Mouse (Mus musculus): ENCODE data around the gene Egfr. TPM values are rescaled to one million over a fixed set of nuclear protein-coding genes. Genes with fewer than 3 reads are reported as not detected.

Gene Egfr
- polyA plus RNA-seq, 1 experiment from 2014 or later: 1.7 TPM

- no peaks in the 10 kb centered on the region for H3K9me3 ChIP-seq
- no peaks in the 10 kb centered on the region for H3K27me3 ChIP-seq
- no peak overlapping the region for H3K9ac ChIP-seq (replicated peaks)
- 71% methylated on average over 12 of the region's 12 CpGs for WGBS
- no peak for ATAC-seq
- H3K4me3 ChIP-seq (replicated peaks): no peak overlapping the region
- H3K4me2 ChIP-seq (replicated peaks): no peak overlapping the region
- H3K36me3 ChIP-seq: no peaks in the 10 kb centered on the region
- H3K27ac ChIP-seq: no peak overlapping the region
- H3K4me1 ChIP-seq (replicated peaks): no peaks in the 10 kb centered on the region
Observed at GRCm38 (mm10) chr11:16843889-16844568, 92.0 kb downstream of the Egfr start.

GRCm38 (mm10) chr11:16848881-16849280 is 96.9 kb downstream of the Egfr start:
- no peak for ATAC-seq
- no peak overlapping the region for H3K27ac ChIP-seq
- H3K4me1 ChIP-seq (replicated peaks): no peaks in the 10 kb centered on the region
- no peak overlapping the region for H3K9ac ChIP-seq (replicated peaks)
- H3K27me3 ChIP-seq: no peaks in the 10 kb centered on the region
- H3K4me2 ChIP-seq (replicated peaks): no peak overlapping the region
- no peaks in the 10 kb centered on the region for H3K36me3 ChIP-seq
- H3K4me3 ChIP-seq (replicated peaks): no peak overlapping the region
- 47% methylated on average over 6 of the region's 6 CpGs for WGBS
- H3K9me3 ChIP-seq: no peaks in the 10 kb centered on the region

DNA sequence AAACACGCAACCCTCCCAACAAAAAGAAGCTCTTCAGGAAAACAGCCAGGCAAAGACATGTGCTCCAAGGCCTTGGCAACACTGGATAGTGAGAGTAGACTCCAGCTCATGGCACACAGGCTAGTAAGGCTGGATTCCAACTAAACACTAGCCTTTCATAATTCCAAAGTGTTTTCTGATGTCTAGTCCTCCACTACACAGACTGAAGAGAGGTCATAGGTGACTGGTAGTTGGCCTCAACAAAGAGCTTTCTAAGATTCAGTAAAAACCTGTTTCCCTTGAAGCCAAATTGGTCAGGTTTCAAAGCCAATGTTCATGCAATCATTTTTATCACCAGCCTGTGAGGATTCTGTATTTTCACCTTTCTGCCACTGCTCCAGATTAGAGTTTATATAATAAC is 99.4 kb downstream of the Egfr start:
- no peaks in the 10 kb centered on the region for H3K9me3 ChIP-seq
- ATAC-seq: no peak
- WGBS: 83% methylated on average over 1 of the region's 1 CpGs
- H3K4me1 ChIP-seq (replicated peaks): no peaks in the 10 kb centered on the region
- no peaks in the 10 kb centered on the region for H3K36me3 ChIP-seq
- no peaks in the 10 kb centered on the region for H3K27me3 ChIP-seq
- no peak overlapping the region for H3K4me2 ChIP-seq (replicated peaks)
- H3K27ac ChIP-seq: no peak overlapping the region
- no peak overlapping the region for H3K9ac ChIP-seq (replicated peaks)
- no peak overlapping the region for H3K4me3 ChIP-seq (replicated peaks)

DNA sequence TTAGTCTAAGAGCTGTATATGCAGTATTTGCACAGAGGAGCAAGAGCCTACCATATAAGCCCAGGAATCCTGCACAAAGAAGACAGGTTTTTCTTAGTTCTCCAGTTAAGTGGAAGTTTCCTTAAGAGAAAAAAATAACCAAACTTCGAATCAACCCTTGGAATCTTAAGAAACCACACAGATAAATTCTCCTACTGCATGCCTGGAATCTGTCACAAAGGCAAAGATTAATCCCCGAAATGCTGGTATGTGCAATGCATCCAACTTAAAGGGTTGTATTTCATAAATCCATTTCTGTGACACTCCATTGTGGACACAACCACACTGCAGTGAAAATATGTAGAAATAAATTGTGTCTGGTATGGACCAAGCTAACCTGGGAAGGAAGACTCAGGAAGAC is 102.1 kb downstream of the Egfr start:
- Histone ChIP-seq H3K9ac (replicated peaks) (no peak overlapping the region), H3K27me3 (no peaks in the 10 kb centered on the region), H3K4me1 (replicated peaks) (no peaks in the 10 kb centered on the region), H3K4me3 (replicated peaks) (no peak overlapping the region), H3K4me2 (replicated peaks) (no peak overlapping the region), H3K9me3 (no peaks in the 10 kb centered on the region), H3K36me3 (no peaks in the 10 kb centered on the region), H3K27ac (no peak overlapping the region)
- whole genome bisulfite sequencing: 74% methylated on average over 2 of the region's 2 CpGs
- no peak for ATAC-seq

GRCm38 (mm10) chr11:16857346-16857745 is 105.3 kb downstream of the Egfr start:
- Histone ChIP-seq H3K4me1 (replicated peaks) (no peaks in the 10 kb centered on the region), H3K4me2 (replicated peaks) (no peak overlapping the region), H3K4me3 (replicated peaks) (no peak overlapping the region), H3K27me3 (no peaks in the 10 kb centered on the region), H3K9me3 (no peaks in the 10 kb centered on the region), H3K27ac (no peak overlapping the region), H3K9ac (replicated peaks) (no peak overlapping the region), H3K36me3 (no peaks in the 10 kb centered on the region)
- ATAC-seq: no peak
- WGBS: 89% methylated on average over 2 of the region's 2 CpGs

- Histone ChIP-seq H3K27me3 (no peaks in the 10 kb centered on the region), H3K27ac (no peak overlapping the region), H3K9ac (replicated peaks) (no peak overlapping the region), H3K4me3 (replicated peaks) (no peak overlapping the region), H3K9me3 (no peaks in the 10 kb centered on the region), H3K36me3 (no peaks in the 10 kb centered on the region), H3K4me2 (replicated peaks) (no peak overlapping the region), H3K4me1 (replicated peaks) (no peaks in the 10 kb centered on the region)
- WGBS: 81% methylated on average over 6 of the region's 6 CpGs
- no peak for ATAC-seq
Observed at GRCm38 (mm10) chr11:16861037-16861436, 109.0 kb downstream of the Egfr start.

GRCm38 (mm10) chr11:16863547-16863946 is 111.5 kb downstream of the Egfr start:
- ATAC-seq: no peak
- Histone ChIP-seq H3K36me3 (no peaks in the 10 kb centered on the region), H3K4me3 (replicated peaks) (no peak overlapping the region), H3K4me2 (replicated peaks) (no peak overlapping the region), H3K9ac (replicated peaks) (no peak overlapping the region), H3K9me3 (no peaks in the 10 kb centered on the region), H3K4me1 (replicated peaks) (no peaks in the 10 kb centered on the region), H3K27ac (no peak overlapping the region), H3K27me3 (no peaks in the 10 kb centered on the region)

DNA sequence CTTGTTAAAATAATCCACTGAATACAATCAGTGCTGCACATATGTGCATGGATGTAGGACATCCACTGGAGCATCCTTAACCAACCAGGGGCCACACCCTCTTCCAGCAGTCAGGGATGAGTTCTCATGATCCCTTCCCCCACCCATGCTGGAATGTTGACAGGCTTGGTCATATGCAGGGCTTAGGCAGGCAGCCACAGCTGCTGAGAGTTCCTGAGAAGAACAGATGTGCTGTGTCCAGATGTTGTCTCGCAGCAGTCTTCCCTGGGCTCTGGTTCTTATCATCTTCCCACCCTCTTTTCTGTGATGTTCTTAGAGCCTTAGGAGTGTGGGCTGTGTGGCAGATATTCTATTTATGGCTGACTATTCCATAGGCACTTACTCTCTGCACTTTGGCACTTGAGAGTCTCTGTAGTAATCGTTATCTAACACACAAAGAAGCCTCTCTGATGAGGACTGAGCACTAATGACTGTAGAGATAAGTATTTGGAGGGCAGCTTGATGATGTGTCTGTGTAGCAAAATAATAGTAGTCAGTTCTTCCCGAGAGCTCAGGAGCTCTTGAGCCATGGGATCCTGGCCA is 113.1 kb downstream of the Egfr start:
- no peak for ATAC-seq
- Histone ChIP-seq H3K9me3 (no peaks in the 10 kb centered on the region), H3K27ac (no peak overlapping the region), H3K4me2 (replicated peaks) (no peak overlapping the region), H3K36me3 (no peaks in the 10 kb centered on the region), H3K27me3 (no peaks in the 10 kb centered on the region), H3K4me1 (replicated peaks) (no peaks in the 10 kb centered on the region), H3K9ac (replicated peaks) (no peak overlapping the region), H3K4me3 (replicated peaks) (no peak overlapping the region)
- WGBS: 77% methylated on average over 3 of the region's 3 CpGs

DNA sequence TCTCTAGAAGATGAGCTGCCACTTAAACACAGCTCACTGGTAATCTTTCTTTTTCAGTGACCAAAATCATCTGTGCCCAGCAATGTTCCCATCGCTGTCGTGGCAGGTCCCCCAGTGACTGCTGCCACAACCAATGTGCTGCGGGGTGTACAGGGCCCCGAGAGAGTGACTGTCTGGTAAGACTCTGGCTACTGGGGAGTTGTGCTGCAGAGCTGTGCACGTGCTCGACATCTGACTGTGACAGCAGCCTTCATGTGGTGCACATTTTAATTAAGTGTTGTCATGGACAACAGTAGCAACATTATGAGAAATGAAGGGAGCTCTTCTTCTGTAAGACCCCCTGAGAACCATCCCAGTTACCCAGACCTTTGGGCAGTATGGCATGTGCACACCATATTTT is 116.0 kb downstream of the Egfr start:
- H3K36me3 ChIP-seq: no peaks in the 10 kb centered on the region
- WGBS: 53% methylated on average over 6 of the region's 6 CpGs
- no peaks in the 10 kb centered on the region for H3K9me3 ChIP-seq
- no peaks in the 10 kb centered on the region for H3K4me1 ChIP-seq (replicated peaks)
- no peak overlapping the region for H3K4me3 ChIP-seq (replicated peaks)
- no peak overlapping the region for H3K4me2 ChIP-seq (replicated peaks)
- H3K27ac ChIP-seq: no peak overlapping the region
- ATAC-seq: peak; percentile 75
- no peak overlapping the region for H3K9ac ChIP-seq (replicated peaks)
- no peaks in the 10 kb centered on the region for H3K27me3 ChIP-seq

- ATAC-seq: no peak
- Histone ChIP-seq H3K9me3 (no peaks in the 10 kb centered on the region), H3K27ac (no peak overlapping the region), H3K4me3 (replicated peaks) (no peak overlapping the region), H3K36me3 (no peaks in the 10 kb centered on the region), H3K4me1 (replicated peaks) (no peaks in the 10 kb centered on the region), H3K27me3 (no peaks in the 10 kb centered on the region), H3K9ac (replicated peaks) (no peak overlapping the region), H3K4me2 (replicated peaks) (no peak overlapping the region)
- 46% methylated on average over 2 of the region's 2 CpGs for WGBS
Observed at GRCm38 (mm10) chr11:16869506-16869905, 117.5 kb downstream of the Egfr start.

DNA sequence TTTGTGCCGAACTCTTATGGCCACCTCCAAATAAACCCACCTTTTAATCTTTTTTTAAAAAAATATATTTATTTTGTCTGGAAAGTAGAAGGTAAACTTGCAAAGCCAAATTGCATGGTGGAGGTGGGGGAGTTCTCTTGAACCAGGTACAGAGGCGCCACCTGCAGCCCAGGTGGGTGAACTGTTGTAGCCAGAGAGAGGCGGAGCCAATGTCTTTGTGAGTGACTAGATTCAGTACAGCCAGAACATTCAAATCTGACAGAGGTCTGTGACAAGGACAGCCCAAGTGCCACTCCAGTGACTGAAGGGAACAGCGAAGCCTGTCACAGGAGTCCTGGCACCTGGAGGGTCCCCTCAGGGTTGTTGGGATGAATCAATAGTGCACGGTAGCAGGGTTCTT is 119.1 kb downstream of the Egfr start:
- no peak overlapping the region for H3K4me3 ChIP-seq (replicated peaks)
- WGBS: 68% methylated on average over 5 of the region's 5 CpGs
- ATAC-seq: 0 out of 2 replicates have a peak, but pooled peaks have one; percentile 34

DNA sequence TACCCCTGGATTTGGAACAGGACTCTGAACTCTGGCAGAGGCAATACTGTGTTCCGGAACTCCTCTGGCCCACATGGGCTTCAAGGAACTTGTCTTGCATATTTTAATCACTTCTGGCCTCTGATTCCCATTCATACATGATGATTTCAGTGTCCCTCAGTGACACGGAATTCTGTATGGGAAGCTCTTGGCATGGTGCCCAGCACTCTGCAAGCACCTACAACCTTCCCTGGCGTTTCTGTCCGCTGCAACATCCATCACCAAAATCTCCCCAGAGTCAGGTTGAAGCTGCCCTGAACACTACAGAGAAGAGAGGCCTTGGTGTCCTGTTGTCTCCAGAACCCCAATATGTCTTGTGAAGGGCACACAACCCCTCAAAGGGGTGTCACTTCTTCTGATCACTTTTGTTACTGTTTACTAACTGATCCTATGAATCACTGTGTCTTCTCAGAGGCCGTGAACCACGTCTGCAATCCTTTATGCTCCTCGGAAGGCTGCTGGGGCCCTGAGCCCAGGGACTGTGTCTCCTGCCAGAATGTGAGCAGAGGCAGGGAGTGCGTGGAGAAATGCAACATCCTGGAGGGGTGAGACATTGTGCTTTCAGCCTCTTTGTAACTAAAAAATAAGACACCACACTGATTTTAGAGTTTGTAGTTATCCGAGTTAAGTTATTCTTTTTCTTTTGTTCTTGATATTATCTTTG is 125.8 kb downstream of the Egfr start:
- no peak for ATAC-seq

More for the DNA sequence above, 119.1 kb downstream of the Egfr start:
- Histone ChIP-seq H3K9ac (replicated peaks) (no peak overlapping the region), H3K36me3 (no peaks in the 10 kb centered on the region), H3K4me1 (replicated peaks) (no peaks in the 10 kb centered on the region), H3K9me3 (no peaks in the 10 kb centered on the region), H3K27me3 (no peaks in the 10 kb centered on the region), H3K4me2 (replicated peaks) (no peak overlapping the region), H3K27ac (no peak overlapping the region)

More for the DNA sequence above, 125.8 kb downstream of the Egfr start:
- Histone ChIP-seq H3K27me3 (no peaks in the 10 kb centered on the region), H3K4me3 (replicated peaks) (no peak overlapping the region), H3K27ac (no peak overlapping the region), H3K9me3 (no peaks in the 10 kb centered on the region), H3K36me3 (no peaks in the 10 kb centered on the region), H3K9ac (replicated peaks) (no peak overlapping the region), H3K4me1 (replicated peaks) (no peaks in the 10 kb centered on the region), H3K4me2 (replicated peaks) (no peak overlapping the region)
- WGBS: 52% methylated on average over 9 of the region's 9 CpGs

Measured in midbrain, embryonic 13.5 days (tissue).